8 mouse cellular contexts compared by ENCODE assay signal in the genomic region with DNA sequence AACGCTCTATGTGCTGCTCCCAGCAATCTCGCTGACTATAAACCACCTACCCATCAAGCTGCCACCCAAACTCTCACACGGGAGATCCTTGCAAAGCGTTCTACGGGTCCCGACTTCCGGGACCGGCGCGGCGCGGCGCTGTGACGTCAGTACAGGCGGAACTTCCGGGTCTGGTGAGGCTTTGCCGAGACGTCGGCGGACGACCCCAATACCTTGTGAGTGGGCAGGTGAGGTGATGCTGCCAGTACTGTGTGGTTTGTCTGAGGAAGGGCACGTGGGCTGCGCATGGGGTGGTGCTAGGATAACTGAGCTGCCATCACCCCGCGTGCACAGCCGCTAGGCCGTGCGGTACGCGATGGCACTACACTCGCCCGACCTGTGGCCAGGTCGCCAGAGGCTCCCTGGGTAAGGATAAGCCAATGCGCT. TPM values are rescaled to one million over a fixed set of nuclear protein-coding genes. Genes with fewer than 3 reads are reported as not detected.
DNase-seq lines count a peak whose midpoint lies in the region; ATAC-seq and TF ChIP-seq lines count a peak whose summit lies in the region.

Gene Ldah (plus strand): TSS at position 130 of the 426 bp plus-strand sequence.

- ATAC-seq in frontal cortex, adult (ENCODE audit: low TSS enrichment), result peak; percentile 100
- ATAC-seq in lung, postnatal 0 days, result peak; percentile 98

- TF ChIP-seq EP300 in lung, postnatal 0 days (IDR thresholded peaks at IDR 0.05), result no peak

- H3K27ac ChIP-seq in hindbrain, embryonic 10.5 days, result peak within 1 kb of the TSS; percentile 89
- peak within 1 kb of the TSS; percentile 55 for H3K27ac ChIP-seq in lung, postnatal 0 days (ENCODE audit: low read length)

- H3K36me3 ChIP-seq in hindbrain, embryonic 10.5 days, result peaks cover 4% of the 10 kb centered on the region
- H3K36me3 ChIP-seq in lung, postnatal 0 days (ENCODE audit: insufficient read depth, low read length), result no peaks in the 10 kb centered on the region

- peak within 1 kb of the TSS; percentile 70 for H3K4me2 ChIP-seq in lung, postnatal 0 days (replicated peaks; ENCODE audit: low read depth, low read length)

- under 1% methylated on average over 34 of the region's 34 CpGs for WGBS in hindbrain, embryonic 10.5 days
- 0% methylated on average over 34 of the region's 34 CpGs for WGBS in lung, postnatal 0 days

- H3K9ac ChIP-seq in lung, postnatal 0 days (replicated peaks; ENCODE audit: low read depth), result peak within 1 kb of the TSS; percentile 67

- TF ChIP-seq CTCF in lung, postnatal 0 days (IDR thresholded peaks at IDR 0.05), result peak; percentile 63

- H3K9me3 ChIP-seq in hindbrain, embryonic 10.5 days, result no peaks in the 10 kb centered on the region; the same call in 1 of the 2 replicates
- H3K9me3 ChIP-seq in lung, postnatal 0 days (ENCODE audit: low read length), result no peaks in the 10 kb centered on the region

- peak within 1 kb of the TSS; percentile 85 for H3K4me3 ChIP-seq in hindbrain, embryonic 10.5 days
- H3K4me3 ChIP-seq in lung, postnatal 0 days (ENCODE audit: low read depth, low read length), result peak within 1 kb of the TSS; percentile 70

- no peaks in the 10 kb centered on the region for H3K27me3 ChIP-seq in hindbrain, embryonic 10.5 days (ENCODE audit: insufficient read depth, poor library complexity, severe bottlenecking)
- H3K27me3 ChIP-seq in lung, postnatal 0 days (replicated peaks; ENCODE audit: insufficient read depth, low read length), result no peaks in the 10 kb centered on the region

- peaks cover 11% of the 10 kb centered on the region for H3K4me1 ChIP-seq in hindbrain, embryonic 10.5 days (replicated peaks)
- no peaks in the 10 kb centered on the region; the same call in 1 of the 2 replicates for H3K4me1 ChIP-seq in lung, postnatal 0 days (ENCODE audit: insufficient read depth, low read depth, low read length)

- DNase-seq in MEL-GATA-1-ER (ENCODE audit: extremely low read depth, low read depth), result peak; percentile 76
- DNase-seq in cerebellum, adult 8-10 months, result peak; percentile 85
- peak; percentile 90 for DNase-seq in hindbrain, embryonic 10.5 days (ENCODE audit: low spot score)
- peak; percentile 89 for DNase-seq in layer of hippocampus, adult 9-11 months
- DNase-seq in lung, postnatal 0 days (ENCODE audit: low spot score), result peak; percentile 89
- DNase-seq in ovary, postnatal 14 days (ENCODE audit: low spot score), result peak; percentile 87
- peak; percentile 96 for DNase-seq in thymus, postnatal 14 days

RNA-seq across cellular contexts. Expression of gene Ldah, which starts in this region (rescaled TPM):
- polyA plus RNA-seq in hindbrain, embryonic 10.5 days (2016; fragmentation: Nextera tagmentation; extraction: Ambion mirVana), result 62.1 and 66.5 TPM in 2 replicates
- 45.5 and 50.3 TPM in 2 replicates for polyA plus RNA-seq in lung, postnatal 0 days (2015; fragmentation: Nextera tagmentation; extraction: Ambion mirVana)

Comparison
In these comparisons a context has a peak if more than half of its experiments do, and no peak if none do; other contexts are left out.
1. Peak in every context shown above with its lines: DNase-seq, ATAC-seq, H3K4me3 ChIP-seq and H3K27ac ChIP-seq.